Mouse (Mus musculus) A20 (cell line): ENCODE data around the gene Il11ra2.
"Not testable (repeated sequence)": the region's sequence is repeated elsewhere in the genome, so short reads cannot be mapped to it uniquely, and the experiment has no call there.

ENCODE experiments used
- DNase-seq: peaks from one replicate; pipeline ENCODE4 v3.0.0-alpha.2; 2011; ENCODE audit warnings: low read depth, low spot score

Gene Il11ra2

DNA sequence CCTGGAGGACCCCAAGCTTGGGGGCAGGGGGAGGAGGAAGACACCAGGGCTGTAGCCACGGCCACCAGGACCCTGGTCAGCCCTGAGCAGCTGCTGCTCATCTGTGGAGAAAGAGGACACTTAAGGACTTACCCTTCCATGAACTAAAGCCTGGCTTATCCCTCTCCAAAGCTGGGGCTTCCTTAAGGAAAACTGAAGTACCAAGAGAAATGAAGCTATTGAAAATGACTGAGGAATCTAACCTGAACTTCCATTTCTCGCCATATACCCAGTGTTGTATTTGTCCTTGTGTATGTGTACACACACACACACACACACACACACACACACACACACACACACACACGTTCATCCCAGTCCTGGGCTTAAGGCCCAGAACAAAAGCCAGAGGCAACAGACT lies at the start of gene Il11ra2:
Il11ra2 (minus strand) TSS at position 101 of the 400 bp plus-strand sequence.
- not testable (repeated sequence) for DNase-seq

GRCm38 (mm10) chr4:42682183-42682524 lies 20.5 kb upstream of the Il11ra2 start:
- not testable (repeated sequence) for DNase-seq

- DNase-seq, result not testable (repeated sequence)
Observed at GRCm38 (mm10) chr4:42681473-42682182, 19.9 kb upstream of the Il11ra2 start.

DNA sequence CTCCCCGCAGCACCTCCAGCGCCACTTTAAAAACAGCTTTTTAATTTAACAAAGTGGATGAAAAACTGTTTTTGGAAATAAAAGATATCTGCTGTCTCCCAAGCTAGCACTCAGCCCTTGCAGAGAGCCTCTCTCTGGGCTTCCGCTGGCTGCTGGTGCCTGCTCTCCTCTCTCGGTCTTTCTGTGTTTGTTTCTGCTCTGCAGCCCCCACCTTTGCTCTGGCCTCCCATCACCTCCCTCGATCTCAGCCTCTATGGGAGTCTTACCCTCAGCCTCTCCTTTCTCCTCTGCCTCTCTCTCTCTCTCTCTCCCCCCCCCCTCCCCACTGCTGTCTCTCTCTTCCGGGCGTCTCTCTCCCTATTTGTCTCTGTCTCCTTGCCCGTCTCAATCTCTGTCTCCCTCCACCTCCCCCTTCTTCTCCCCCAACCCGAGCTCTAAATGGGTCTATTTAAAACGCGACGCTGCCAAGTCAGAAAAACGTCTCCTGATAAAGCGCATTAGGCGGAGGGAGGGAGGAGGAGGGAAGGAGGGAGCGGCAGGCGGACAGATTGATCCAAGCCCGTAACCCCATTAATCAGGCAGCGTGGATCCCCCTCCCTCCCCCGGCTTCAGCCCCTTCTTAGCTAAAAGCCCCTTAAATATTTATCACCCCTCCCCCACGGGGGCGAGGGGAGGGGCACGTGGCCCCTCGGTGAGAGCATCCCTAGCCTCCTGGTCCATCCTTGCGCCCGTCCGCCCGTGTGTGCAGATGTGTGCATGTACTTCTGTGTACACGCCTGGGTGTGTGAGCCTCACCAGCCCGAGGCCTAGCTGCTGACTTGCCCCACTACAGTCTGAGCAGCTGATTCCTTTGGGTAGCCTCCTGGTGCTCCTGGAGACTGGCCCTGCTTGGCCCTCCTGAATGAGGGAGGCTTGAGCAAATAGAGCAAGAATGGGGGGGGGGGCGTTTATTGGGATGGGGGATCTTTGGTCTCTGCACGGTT lies 19.0 kb upstream of the Il11ra2 start:
- not testable (repeated sequence) for DNase-seq

GRCm38 (mm10) chr4:42679365-42679764 lies 17.7 kb upstream of the Il11ra2 start:
- not testable (repeated sequence) for DNase-seq

- DNase-seq, result not testable (repeated sequence)
Observed at GRCm38 (mm10) chr4:42675415-42675814, 13.7 kb upstream of the Il11ra2 start.

- not testable (repeated sequence) for DNase-seq
Observed at GRCm38 (mm10) chr4:42654951-42655350, 6.7 kb downstream of the Il11ra2 start, which contains the start of gene Ccl27b. TSS of gene Ccl27b (plus strand) at chr4:42655251.

DNA sequence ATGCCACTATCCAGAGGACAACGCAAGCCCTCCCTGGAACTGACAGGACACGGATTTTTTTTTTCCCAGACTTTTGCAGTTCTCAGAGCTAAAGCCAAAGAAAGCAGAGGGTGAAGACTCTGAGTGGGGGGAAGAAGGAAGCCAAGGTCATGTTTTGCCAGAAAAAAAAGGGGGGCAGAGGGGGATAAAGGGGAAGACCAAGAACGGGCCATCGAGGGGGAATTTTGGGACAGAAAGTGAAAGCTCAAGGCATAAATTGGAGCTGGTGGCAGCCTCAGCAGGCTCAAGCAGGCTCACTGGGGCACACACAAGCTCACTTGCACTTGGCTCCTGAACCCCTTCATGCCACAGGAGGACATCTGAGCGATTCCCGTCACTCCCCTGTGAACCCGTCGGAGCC lies 32.3 kb downstream of the Il11ra2 start, which contains the start of gene Gm2564:
Gm2564 (plus strand) TSS at position 301 of the 400 bp plus-strand sequence.
- DNase-seq, result not testable (repeated sequence)

GRCm38 (mm10) chr4:42611895-42612294 lies 49.8 kb downstream of the Il11ra2 start, which contains the start of gene Gm10591:
TSS of gene Gm10591 (plus strand) at chr4:42612195.
- DNase-seq, result not testable (repeated sequence)
